Mouse (Mus musculus) forebrain, embryonic 11.5 days (tissue): ENCODE measurements around the gene Nudt1. TPM values are rescaled to one million over a fixed set of nuclear protein-coding genes. Genes with fewer than 3 reads are reported as not detected.

ENCODE experiments used
- ATAC-seq: fragments of 200-750 bp; cut with Nextera tagmentation; replicated peaks from 2 replicates; pipeline ENCODE4 v1.8.0; 2017; ENCODE audit warnings: moderate TSS enrichment; ENCODE audit not compliant: low FRiP score
- DNase-seq: peaks from one replicate; pipeline ENCODE4 v3.0.0-alpha.2; 2017; ENCODE audit warnings: low spot score
- H3K27ac ChIP-seq: fragments of 300-500 bp; sonication (generic); 2 replicates; pipeline ENCODE4 v1.5.1; 2014; ENCODE audit warnings: low read depth, low read length
- H3K27me3 ChIP-seq: fragments of 300-500 bp; sonication (generic); 2 replicates; pipeline ENCODE4 v1.6.1; 2014; ENCODE audit warnings: mild to moderate bottlenecking, low read length, mixed read lengths; ENCODE audit not compliant: control insufficient read depth, insufficient read depth
- H3K36me3 ChIP-seq: fragments of 300-500 bp; sonication (generic); 2 replicates; pipeline ENCODE4 v1.6.1; 2014; ENCODE audit warnings: mild to moderate bottlenecking, low read length, moderate library complexity, mixed read lengths; ENCODE audit not compliant: control insufficient read depth, insufficient read depth
- H3K4me1 ChIP-seq: fragments of 300-500 bp; sonication (generic); replicated peaks from 2 replicates; pipeline ENCODE4 v1.6.1; 2014; ENCODE audit warnings: low read length, mixed read lengths; ENCODE audit not compliant: control insufficient read depth, insufficient read depth
- H3K4me2 ChIP-seq: fragments of 300-500 bp; sonication (generic); 2 replicates; pipeline ENCODE4 v1.6.1; 2014; ENCODE audit warnings: low read depth, mild to moderate bottlenecking, low read length, moderate library complexity, mixed read lengths; ENCODE audit not compliant: severe bottlenecking
- H3K4me3 ChIP-seq: fragments of 300-500 bp; sonication (generic); 2 replicates; pipeline ENCODE4 v1.5.1; 2014; ENCODE audit warnings: low read depth, low read length
- H3K9ac ChIP-seq: fragments of 300-500 bp; sonication (generic); 2 replicates; pipeline ENCODE4 v1.6.1; 2014; ENCODE audit warnings: low read length
- H3K9me3 ChIP-seq: fragments of 300-500 bp; sonication (generic); 2 replicates; pipeline ENCODE4 v1.6.1; 2016; ENCODE audit warnings: low read length, mixed read lengths; ENCODE audit not compliant: control insufficient read depth
- WGBS: fragments of 180-500 bp; shearing (Covaris S2); extraction: QIAGEN DNeasy Blood & Tissue Kit; methylation state at CpG from one replicate; pipeline ENCODE4 v1.1.7; 2014; 5-methylcytosine and 5-hydroxymethylcytosine counted together
- polyA plus RNA-seq: library from polyadenylated mRNA; unstranded; fragments of >200 nt; fragmentation: Nextera tagmentation; extraction: Ambion mirVana; gene quantifications from 2 replicates; pipeline ENCODE4 v1.2.1, GENCODE M21; 2014

The Nudt1 gene
- polyA plus RNA-seq, 1 experiment from 2014 or later = 42.2 TPM

DNA sequence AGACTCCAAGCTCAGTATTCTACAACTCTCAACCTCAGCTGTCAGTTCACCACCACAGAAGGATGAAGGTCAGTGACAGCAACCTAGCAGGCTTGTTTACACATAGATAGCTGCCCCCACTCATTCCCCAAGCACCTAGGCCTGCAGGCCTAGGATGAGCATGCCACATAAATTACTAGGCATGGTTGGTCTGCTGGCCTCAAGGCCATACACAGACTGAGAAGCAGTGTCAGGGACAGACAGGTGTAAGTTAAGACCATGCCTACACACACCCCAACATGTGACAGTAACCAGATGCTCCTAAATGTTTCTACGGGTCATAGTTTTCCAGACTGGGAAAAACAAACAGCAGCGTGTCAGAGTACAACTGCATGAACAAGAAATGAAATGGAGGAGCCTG, 48.0 kb downstream of the Nudt1 start:
- H3K9ac ChIP-seq = no peak overlapping the region
- WGBS = 93% methylated on average over 2 of the region's 2 CpGs

GRCm38 (mm10) chr5:140370446-140371254, 49.2 kb downstream of the Nudt1 start:
- Histone ChIP-seq H3K4me2 (no peak overlapping the region), H3K27me3 (no peaks in the 10 kb centered on the region), H3K4me1 (no peaks in the 10 kb centered on the region), H3K9me3 (no peaks in the 10 kb centered on the region), H3K9ac (no peak overlapping the region), H3K27ac (no peak overlapping the region), H3K36me3 (no peaks in the 10 kb centered on the region), H3K4me3 (no peak overlapping the region)
- WGBS = 90% methylated on average over 6 of the region's 6 CpGs
- ATAC-seq = no peak
- DNase-seq = no peak

More for the DNA sequence above, 48.0 kb downstream of the Nudt1 start:
- ATAC-seq (no peak), DNase-seq (no peak)
- H3K4me1 ChIP-seq = no peaks in the 10 kb centered on the region
- no peaks in the 10 kb centered on the region for H3K27me3 ChIP-seq
- H3K9me3 ChIP-seq = no peaks in the 10 kb centered on the region
- H3K4me2 ChIP-seq = no peak overlapping the region
- H3K27ac ChIP-seq = no peak overlapping the region
- no peaks in the 10 kb centered on the region for H3K36me3 ChIP-seq
- H3K4me3 ChIP-seq = no peak overlapping the region

DNA sequence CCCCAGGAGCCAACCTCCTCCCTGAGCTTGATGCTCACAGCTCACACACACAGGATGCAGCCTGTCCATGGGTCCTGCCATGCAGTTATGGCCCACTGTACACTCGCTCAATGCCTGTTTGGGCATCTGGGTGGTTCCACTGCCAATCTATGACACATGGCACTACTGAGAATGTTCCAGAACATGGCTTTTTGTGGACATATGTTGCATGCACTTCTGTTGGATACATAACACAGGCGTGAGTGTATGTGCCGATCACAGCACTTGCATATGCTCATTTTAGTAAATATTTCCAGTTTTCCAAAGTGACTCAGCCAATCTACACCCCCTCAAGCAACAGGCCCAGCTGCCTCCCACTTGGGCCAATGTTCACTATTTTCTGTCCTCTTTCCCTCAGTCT, 50.2 kb downstream of the Nudt1 start:
- no peak for ATAC-seq

DNA sequence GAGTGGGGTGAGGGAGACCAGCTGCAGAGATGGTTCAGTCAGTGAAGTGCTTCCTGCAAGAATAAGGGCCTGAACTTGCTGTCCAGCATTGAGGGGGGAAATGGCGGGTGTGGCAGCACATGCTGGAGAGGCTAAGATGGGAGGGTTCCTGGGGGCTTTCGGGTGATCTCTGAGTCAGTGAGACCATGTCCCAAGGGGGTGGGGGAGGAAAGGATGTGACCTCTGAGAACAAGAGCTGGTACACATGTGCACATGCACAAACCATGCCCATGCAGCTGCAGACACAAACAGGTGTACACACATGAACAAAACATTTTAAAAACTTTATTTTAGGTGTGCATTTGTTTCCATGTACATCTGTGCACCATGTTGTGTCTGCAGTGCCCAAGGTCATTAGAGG, 52.3 kb downstream of the Nudt1 start:
- H3K9ac ChIP-seq = no peak overlapping the region
- 94% methylated on average over 2 of the region's 2 CpGs for WGBS
- ATAC-seq (no peak), DNase-seq (no peak)
- H3K27ac ChIP-seq = no peak overlapping the region
- H3K4me2 ChIP-seq = no peak overlapping the region
- no peaks in the 10 kb centered on the region for H3K9me3 ChIP-seq
- no peaks in the 10 kb centered on the region for H3K4me1 ChIP-seq
- H3K36me3 ChIP-seq = no peaks in the 10 kb centered on the region
- H3K4me3 ChIP-seq = no peak overlapping the region
- H3K27me3 ChIP-seq = no peaks in the 10 kb centered on the region

More for the DNA sequence above, 50.2 kb downstream of the Nudt1 start:
- no peak overlapping the region for H3K27ac ChIP-seq
- no peak overlapping the region for H3K4me2 ChIP-seq
- no peaks in the 10 kb centered on the region for H3K27me3 ChIP-seq
- H3K9me3 ChIP-seq = no peaks in the 10 kb centered on the region
- no peak for DNase-seq
- H3K9ac ChIP-seq = no peak overlapping the region
- H3K4me1 ChIP-seq = no peaks in the 10 kb centered on the region
- no peak overlapping the region for H3K4me3 ChIP-seq
- H3K36me3 ChIP-seq = no peaks in the 10 kb centered on the region
- WGBS = 93% methylated on average over 3 of the region's 3 CpGs

GRCm38 (mm10) chr5:140374226-140374625, 52.8 kb downstream of the Nudt1 start:
- no peak overlapping the region for H3K4me2 ChIP-seq
- no peak overlapping the region for H3K9ac ChIP-seq
- H3K4me3 ChIP-seq = no peak overlapping the region
- no peak for ATAC-seq
- no peaks in the 10 kb centered on the region for H3K27me3 ChIP-seq
- H3K27ac ChIP-seq = no peak overlapping the region
- WGBS = 77% methylated on average over 3 of the region's 3 CpGs
- DNase-seq = no peak
- H3K36me3 ChIP-seq = no peaks in the 10 kb centered on the region
- H3K9me3 ChIP-seq = no peaks in the 10 kb centered on the region
- H3K4me1 ChIP-seq = no peaks in the 10 kb centered on the region

DNA sequence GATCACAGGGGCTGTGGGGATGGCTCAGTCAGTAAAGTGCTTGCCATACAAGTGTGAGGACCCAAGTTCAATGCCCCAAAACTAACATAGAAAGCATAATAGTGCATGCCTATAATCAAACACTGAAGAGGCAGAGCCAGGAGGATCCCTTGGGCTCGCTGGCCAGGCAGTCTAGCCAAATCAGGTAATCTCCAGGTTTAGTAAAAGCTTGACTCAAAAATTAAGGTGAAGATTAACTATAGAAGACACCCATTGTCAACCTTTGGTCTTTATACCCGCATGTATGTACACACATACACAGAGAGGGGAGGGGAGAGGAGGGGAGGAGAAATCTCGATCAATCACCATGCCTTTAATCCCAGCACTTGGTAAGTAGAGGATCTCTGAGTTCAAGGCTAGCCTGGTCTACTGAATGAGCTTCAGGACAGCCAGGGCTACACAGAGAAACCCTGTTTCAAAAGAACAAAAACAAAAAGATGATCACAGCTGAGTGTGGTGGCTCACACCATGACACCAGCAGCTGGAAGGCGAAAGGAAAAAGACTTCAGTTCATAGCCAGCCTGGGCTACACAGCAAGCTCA, 53.9 kb downstream of the Nudt1 start:
- no peaks in the 10 kb centered on the region for H3K36me3 ChIP-seq
- no peak overlapping the region for H3K9ac ChIP-seq
- WGBS = 88% methylated on average over 4 of the region's 4 CpGs
- no peak overlapping the region for H3K27ac ChIP-seq
- H3K4me1 ChIP-seq = no peaks in the 10 kb centered on the region
- H3K9me3 ChIP-seq = no peaks in the 10 kb centered on the region
- DNase-seq = no peak
- H3K4me2 ChIP-seq = no peak overlapping the region
- H3K27me3 ChIP-seq = no peaks in the 10 kb centered on the region
- no peak overlapping the region for H3K4me3 ChIP-seq
- ATAC-seq = no peak

GRCm38 (mm10) chr5:140378121-140378853, 56.8 kb downstream of the Nudt1 start:
- H3K4me2 ChIP-seq = no peak overlapping the region
- WGBS = 94% methylated on average over 6 of the region's 6 CpGs
- no peak overlapping the region for H3K27ac ChIP-seq
- no peaks in the 10 kb centered on the region for H3K36me3 ChIP-seq
- no peak overlapping the region for H3K9ac ChIP-seq
- no peak for ATAC-seq
- H3K4me3 ChIP-seq = no peak overlapping the region
- H3K27me3 ChIP-seq = no peaks in the 10 kb centered on the region
- H3K4me1 ChIP-seq = no peaks in the 10 kb centered on the region
- H3K9me3 ChIP-seq = no peaks in the 10 kb centered on the region
- no peak for DNase-seq

DNA sequence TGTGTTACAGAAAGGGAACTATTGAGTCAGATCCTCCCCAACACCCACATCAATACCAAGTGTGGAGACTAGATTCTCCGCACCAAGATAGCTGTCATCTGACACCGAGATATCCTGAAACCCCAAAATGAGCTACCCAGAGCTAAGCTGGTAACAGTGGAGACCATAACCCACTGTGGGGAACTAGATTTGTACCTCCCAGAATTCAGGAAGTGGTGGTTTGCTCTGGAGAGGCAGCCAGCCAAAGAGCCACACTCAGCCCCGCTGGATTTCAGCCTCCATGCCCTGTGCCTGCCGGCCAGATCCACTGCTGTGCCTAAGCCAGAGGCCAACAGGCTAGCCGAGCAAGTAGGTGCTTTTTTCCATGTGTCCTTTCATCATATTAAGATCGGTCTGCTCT, 57.8 kb downstream of the Nudt1 start:
- H3K36me3 ChIP-seq = no peaks in the 10 kb centered on the region
- no peaks in the 10 kb centered on the region for H3K27me3 ChIP-seq
- H3K4me2 ChIP-seq = no peak overlapping the region
- ATAC-seq (no peak), DNase-seq (no peak)
- no peaks in the 10 kb centered on the region for H3K9me3 ChIP-seq
- no peak overlapping the region for H3K4me3 ChIP-seq
- no peak overlapping the region for H3K27ac ChIP-seq
- H3K9ac ChIP-seq = no peak overlapping the region
- WGBS = 74% methylated on average over 6 of the region's 6 CpGs
- H3K4me1 ChIP-seq = peaks cover 4% of the 10 kb centered on the region; the same call in 1 of the 2 replicates
